Mouse (Mus musculus): Measurements from ENCODE around the gene Dnajc3. TPM values are rescaled to one million over a fixed set of nuclear protein-coding genes. Genes with fewer than 3 reads are reported as not detected.

Gene Dnajc3
- total RNA-seq, 1 experiment from 2014 or later: 77.7 TPM

DNA sequence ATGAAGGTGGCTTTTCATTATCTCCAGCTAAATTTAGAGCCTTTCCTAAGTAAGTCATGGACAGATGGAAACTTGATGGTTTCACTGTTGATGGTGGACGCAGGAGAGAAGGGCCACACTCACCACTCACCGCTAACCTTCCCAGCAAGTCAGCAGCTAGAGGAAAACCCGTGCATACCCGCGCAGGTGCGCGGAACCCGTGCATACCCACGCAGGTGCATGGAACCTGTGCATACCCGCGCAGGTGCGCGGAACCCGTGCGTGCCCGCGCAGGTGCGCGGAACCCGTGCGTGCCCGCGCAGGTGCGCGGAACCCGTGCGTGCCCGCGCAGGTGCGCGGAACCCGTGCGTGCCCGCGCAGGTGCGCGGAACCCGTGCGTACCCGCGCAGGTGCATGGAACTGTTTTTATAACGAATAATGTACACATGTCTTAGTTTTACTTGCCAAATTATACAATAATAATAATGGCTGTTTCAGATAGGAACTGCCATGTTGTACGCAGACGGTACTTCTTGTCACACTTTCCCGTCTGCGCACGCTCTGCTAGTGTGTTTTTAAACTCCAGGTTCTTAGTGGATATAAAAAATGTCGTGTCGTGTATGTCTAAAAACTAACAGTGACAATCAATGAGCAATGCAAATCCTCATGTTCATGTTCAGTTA lies 68.8 kb downstream of the Dnajc3 start:
- ATAC-seq (replicated peaks in 1 of 2; ENCODE audit: insufficient read depth in 1 of 2, low FRiP score in 2 of 2, low TSS enrichment in 1 of 2, low read depth in 1 of 2, poor library complexity in 2 of 2, severe bottlenecking in 2 of 2): no peak

DNA sequence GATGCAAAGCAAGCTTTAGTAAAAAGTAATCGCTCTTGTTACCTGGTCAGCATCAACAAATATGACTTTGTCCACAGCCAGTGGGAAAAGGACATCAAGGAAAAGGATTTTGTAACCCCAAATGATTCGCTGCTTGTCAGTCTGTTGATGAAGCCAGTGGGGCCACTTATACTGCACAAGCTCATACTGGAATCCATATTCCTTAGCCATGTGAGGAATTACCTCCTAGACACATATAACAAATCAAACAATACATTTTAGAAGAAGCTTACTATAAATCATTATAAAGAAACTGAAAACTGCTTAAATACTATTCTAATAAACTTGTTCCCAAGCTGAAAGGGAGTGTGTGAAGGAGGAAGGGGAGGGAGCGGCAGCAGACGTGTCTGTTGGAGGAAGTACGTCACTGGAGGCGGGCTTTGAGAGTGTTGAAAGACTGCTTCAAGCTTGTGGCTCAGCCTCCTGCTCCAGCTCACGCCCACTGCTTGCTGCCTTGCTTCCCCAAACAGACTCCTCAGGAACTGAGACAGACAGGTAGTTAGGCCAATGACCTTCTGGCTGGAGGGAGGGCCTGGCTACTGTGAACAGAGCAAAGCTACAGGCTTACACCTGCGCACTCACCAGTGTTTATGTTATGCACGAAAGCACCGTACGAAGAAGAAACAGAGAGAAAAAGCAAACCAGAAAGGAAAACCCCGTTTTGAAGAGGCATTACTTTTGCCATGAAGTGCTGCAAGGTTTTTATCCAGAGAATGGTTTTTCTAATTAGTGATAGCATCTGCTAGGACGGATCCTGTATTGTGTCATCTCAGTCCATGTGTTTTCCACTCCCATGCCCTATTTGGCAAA lies 69.6 kb downstream of the Dnajc3 start:
- ATAC-seq (replicated peaks in 1 of 2; ENCODE audit: insufficient read depth in 1 of 2, low FRiP score in 2 of 2, low TSS enrichment in 1 of 2, low read depth in 1 of 2, poor library complexity in 2 of 2, severe bottlenecking in 2 of 2): peak; percentile 100

DNA sequence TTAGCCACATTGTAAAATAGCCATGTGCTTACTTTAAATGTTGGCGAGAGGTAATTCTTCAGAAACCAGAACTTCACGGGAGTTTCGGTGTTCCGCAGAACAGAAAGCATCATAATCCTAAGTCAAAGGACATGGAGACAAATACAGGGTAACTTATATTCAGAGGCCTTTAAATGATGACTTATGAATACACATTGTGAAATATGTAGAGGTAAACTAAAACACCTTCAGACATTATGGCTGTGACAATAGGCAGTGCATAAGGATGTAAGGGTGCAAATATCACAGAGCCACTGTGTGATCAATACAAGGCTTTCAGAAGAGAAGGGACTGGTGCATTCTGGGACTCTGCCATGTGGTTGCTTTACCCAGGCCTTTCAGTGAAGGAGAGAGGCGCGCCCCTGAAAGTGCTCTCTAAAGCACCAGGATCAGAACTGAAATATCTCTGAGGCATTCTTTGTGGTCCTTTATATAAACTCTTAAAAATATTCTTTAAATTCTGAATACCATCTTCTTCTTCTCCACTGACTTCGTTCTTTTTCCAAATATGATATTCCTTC lies 70.3 kb downstream of the Dnajc3 start:
- no peak for ATAC-seq (replicated peaks in 1 of 2; ENCODE audit: insufficient read depth in 1 of 2, low FRiP score in 2 of 2, low TSS enrichment in 1 of 2, low read depth in 1 of 2, poor library complexity in 2 of 2, severe bottlenecking in 2 of 2)

GRCm38 (mm10) chr14:119009531-119009930 lies 71.8 kb downstream of the Dnajc3 start:
- ATAC-seq (replicated peaks in 1 of 2; ENCODE audit: insufficient read depth in 1 of 2, low FRiP score in 2 of 2, low TSS enrichment in 1 of 2, low read depth in 1 of 2, poor library complexity in 2 of 2, severe bottlenecking in 2 of 2): no peak

- ATAC-seq (replicated peaks in 1 of 2; ENCODE audit: insufficient read depth in 1 of 2, low FRiP score in 2 of 2, low TSS enrichment in 1 of 2, low read depth in 1 of 2, poor library complexity in 2 of 2, severe bottlenecking in 2 of 2): peak; percentile 23 to 59; a peak in 2 of 4 replicates
Measured at GRCm38 (mm10) chr14:119012607-119013431, 75.0 kb downstream of the Dnajc3 start.

DNA sequence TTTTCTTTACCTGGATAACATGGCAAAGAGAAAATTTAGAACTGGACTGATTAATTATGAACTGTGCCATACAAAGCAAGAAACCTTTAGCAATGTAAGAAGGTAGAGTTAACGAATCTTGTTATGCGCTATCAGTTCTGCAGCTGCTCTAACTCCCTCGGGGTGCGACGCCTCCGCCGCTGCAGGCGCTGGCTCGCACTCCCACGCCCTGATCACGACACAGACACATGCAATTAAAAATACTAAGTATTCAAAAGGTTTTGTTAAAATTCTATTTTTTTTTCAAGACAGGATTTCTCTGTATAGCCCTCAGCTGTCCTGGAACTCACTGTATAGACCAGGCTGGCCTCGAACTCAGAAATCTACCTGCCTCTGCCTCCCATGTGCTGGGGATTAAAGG lies 75.8 kb downstream of the Dnajc3 start:
- no peak for ATAC-seq (replicated peaks in 1 of 2; ENCODE audit: insufficient read depth in 1 of 2, low FRiP score in 2 of 2, low TSS enrichment in 1 of 2, low read depth in 1 of 2, poor library complexity in 2 of 2, severe bottlenecking in 2 of 2)

GRCm38 (mm10) chr14:119025889-119026288 lies 88.1 kb downstream of the Dnajc3 start:
- ATAC-seq (replicated peaks in 1 of 2; ENCODE audit: insufficient read depth in 1 of 2, low FRiP score in 2 of 2, low TSS enrichment in 1 of 2, low read depth in 1 of 2, poor library complexity in 2 of 2, severe bottlenecking in 2 of 2): peak in 1 of 2 experiments; percentile 15; a peak in 1 of 4 replicates

DNA sequence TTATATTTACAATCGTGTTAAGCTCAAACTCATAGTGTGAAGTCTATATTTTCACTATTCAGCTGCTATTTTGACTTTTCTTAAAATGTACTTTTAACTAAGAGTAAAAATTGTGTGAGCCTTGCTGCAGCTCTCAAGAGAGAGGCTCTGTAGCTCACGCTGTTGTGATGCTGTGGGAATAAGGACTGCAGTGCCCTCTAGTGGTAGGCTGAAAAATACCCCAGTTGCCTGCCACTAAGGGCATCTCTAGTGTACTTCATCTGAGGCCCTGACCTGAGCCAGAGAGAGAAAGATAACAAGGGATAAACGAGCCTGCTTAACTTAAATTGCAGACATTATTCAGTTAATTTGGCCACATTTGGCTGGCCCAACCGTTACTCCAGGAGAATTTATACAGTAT lies 89.4 kb downstream of the Dnajc3 start:
- peak; percentile 97 to 99 for ATAC-seq (replicated peaks in 1 of 2; ENCODE audit: insufficient read depth in 1 of 2, low FRiP score in 2 of 2, low TSS enrichment in 1 of 2, low read depth in 1 of 2, poor library complexity in 2 of 2, severe bottlenecking in 2 of 2)

- ATAC-seq (replicated peaks in 1 of 2; ENCODE audit: insufficient read depth in 1 of 2, low FRiP score in 2 of 2, low TSS enrichment in 1 of 2, low read depth in 1 of 2, poor library complexity in 2 of 2, severe bottlenecking in 2 of 2): no peak
Measured at GRCm38 (mm10) chr14:119027675-119028253, 90.0 kb downstream of the Dnajc3 start.

Other genes starting within 250 kb of the Dnajc3 start
- 13.3 and 18.1 TPM in 2 replicates for gene Abcc4, start 231.8 kb upstream of the Dnajc3 start, total RNA-seq (2017)
- not detected in 2 replicates for gene Cldn10, start 150.1 kb upstream of the Dnajc3 start, total RNA-seq (2017)
- gene Dzip1, start 12.5 kb upstream of the Dnajc3 start, total RNA-seq (2017): 4.7 and 7.8 TPM in 2 replicates
- 4.0 and 4.7 TPM in 2 replicates for gene Uggt2, start 161.5 kb downstream of the Dnajc3 start, total RNA-seq (2017)
- gene Hs6st3, start 200.4 kb downstream of the Dnajc3 start, total RNA-seq (2017): 0.50 TPM in 1 of 2 replicates, not detected in the other